Mouse (Mus musculus): ENCODE data around the gene Chrm3.
"Not testable (repeated sequence)": the region's sequence is repeated elsewhere in the genome, so short reads cannot be mapped to it uniquely, and the experiment has no call there.

Gene Chrm3

DNA sequence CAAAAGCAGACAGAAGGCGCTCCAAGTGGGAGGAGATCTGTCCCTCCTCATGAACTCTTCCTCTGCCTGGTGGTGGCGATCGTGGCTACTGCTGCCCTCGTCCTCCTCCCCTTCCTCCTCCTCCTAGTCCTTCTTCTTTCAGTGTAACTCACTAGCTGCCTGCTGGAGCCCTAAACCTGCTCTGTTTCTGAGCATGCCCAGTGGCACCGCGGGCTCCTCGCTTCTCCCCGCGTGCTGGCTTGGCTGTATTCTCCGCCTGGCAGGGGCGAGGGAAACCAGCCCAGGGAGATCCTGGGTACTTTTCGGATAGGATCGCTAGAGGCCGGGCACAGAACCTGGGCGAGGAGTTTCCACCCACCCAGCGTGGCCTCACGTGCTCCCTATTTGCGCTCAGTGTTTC, at the start of gene Chrm3:
Gene Chrm3, minus strand, starts transcription at position 71 of the 400 bp plus-strand sequence.
- DNase-seq (ENCODE audit: low spot score) = no peak

DNA sequence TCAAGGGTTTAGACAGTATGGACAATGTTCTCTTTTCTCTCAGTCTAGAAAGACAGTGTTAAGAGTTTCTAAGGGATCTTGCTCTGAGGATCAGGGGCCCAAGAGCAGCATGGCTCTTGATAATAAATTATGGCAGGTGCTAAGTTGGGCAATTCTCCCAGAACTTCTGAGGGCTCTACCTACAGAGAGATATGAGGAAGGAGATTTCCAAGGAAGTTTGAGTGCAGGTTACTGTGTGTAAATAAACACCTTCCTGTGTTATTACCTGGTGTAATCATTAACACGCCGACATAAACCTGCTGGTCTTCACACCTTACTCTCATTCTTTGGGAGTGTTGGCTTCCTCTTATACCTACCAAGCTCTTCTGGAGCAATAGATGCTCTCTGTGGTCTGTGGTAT, 33.7 kb upstream of the Chrm3 start:
- DNase-seq (ENCODE audit: low spot score) = no peak

DNA sequence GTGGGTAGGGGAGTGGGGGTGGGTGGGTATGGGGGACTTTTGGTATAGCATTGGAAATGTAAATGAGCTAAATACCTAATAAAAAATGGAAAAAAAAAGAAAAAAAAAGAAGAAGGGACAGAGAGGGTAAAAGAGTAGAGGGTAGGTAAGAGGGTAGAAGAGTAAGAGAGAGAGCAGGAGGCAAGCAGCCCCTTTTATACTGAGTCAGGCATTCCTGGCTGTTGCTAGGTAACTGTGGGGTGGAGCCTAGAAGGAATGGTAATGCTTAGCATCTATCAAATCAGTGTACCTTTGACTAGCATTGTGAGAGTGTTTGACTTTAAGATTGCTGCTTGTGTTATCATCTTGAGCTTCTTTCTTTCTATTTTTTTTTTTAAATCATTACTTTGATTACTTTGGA, 14.8 kb upstream of the Chrm3 start:
- not testable (repeated sequence) for DNase-seq (ENCODE audit: low spot score)

DNA sequence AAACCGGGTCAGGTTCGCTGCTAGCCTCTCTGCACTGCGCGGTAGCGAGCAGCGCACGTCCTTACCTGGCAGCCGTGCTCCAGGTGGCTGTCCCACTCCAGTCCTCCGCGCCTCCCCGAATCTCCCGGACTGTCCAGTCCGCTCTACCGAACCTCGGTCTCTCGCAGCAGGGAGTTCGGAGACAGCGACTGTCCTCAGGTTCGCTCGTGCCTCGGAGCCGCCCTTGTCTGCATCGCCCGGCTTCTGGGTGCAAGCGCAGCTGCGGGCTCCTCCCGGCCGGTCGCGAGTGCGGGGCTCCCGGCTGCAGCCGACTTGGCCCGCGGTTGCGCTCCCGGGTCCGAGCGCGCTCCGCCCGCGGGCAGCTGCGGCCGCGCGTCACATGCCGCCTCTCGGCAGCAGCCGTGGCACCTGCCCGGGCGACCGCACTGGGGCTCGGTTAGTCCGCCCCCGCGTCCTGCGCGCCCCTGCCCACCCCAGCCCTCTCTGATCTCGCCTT, 400 bp downstream of the Chrm3 start:
- DNase-seq (ENCODE audit: low spot score) = no peak

DNA sequence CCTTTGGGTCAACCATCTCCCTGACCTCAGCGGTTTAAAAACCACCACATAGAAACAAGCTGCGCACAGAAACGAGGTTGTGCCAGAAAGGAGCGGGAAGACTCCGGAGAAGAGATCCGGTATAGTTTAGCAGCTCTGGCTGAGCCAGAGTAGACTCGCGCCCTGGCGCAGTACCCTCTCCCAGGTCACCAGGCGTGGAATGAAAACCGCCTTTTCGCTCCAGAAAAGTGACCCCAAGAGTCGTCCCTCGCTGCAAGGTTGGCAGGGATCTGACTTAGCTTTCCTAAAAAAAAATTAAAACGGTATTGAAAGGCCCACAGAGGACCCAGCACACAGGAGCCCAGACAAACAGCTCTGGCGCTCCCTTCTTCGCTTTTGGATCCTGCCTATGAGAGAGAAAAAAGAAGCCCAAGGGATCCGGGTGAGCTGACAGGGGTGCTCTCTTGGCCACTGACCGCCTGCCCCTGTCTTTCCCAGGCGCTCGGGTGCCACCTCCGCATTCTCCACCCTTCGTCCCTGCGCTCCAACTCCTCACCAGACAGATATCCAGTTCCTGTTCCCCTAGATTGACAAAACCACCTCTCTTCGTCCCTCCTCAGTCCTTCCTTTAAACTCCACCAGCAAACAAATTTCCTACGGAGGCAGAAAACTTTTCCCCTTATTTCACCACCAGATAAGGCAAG, 990 bp downstream of the Chrm3 start:
- no peak for DNase-seq (ENCODE audit: low spot score)

GRCm38 (mm10) chr13:10355796-10356195, 4.9 kb downstream of the Chrm3 start:
- DNase-seq (ENCODE audit: low spot score) = no peak

- no peak for DNase-seq (ENCODE audit: low spot score)
These were observed 5.6 kb downstream of the Chrm3 start for GRCm38 (mm10) chr13:10354885-10355575.

GRCm38 (mm10) chr13:10352141-10352540, 8.5 kb downstream of the Chrm3 start:
- no peak for DNase-seq (ENCODE audit: low spot score)

- no peak for DNase-seq (ENCODE audit: low spot score)
These were observed 16.3 kb downstream of the Chrm3 start for GRCm38 (mm10) chr13:10344362-10344761.

GRCm38 (mm10) chr13:10335558-10335957, 25.1 kb downstream of the Chrm3 start:
- DNase-seq (ENCODE audit: low spot score) = no peak

DNA sequence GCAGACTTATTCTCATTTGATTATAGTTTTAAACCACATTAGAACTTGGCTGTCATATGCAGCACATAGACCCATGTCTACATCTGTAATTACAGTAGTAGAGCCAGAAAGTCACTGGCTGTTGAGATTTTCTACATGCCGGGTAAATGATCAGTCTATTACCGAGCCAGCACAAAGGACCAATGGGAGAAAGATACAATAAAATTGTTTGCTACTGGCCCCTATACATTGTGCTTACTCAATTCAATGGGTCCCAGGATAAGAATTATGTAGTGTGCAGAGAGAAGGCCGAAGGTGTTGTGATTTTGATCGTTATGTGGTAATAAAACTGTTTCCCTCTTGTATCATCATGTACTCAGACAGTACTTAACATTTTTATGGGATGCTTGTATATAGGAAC, 27.9 kb downstream of the Chrm3 start:
- DNase-seq (ENCODE audit: low spot score) = no peak

- no peak for DNase-seq (ENCODE audit: low spot score)
These were observed 50.8 kb downstream of the Chrm3 start for GRCm38 (mm10) chr13:10309811-10310210.

DNA sequence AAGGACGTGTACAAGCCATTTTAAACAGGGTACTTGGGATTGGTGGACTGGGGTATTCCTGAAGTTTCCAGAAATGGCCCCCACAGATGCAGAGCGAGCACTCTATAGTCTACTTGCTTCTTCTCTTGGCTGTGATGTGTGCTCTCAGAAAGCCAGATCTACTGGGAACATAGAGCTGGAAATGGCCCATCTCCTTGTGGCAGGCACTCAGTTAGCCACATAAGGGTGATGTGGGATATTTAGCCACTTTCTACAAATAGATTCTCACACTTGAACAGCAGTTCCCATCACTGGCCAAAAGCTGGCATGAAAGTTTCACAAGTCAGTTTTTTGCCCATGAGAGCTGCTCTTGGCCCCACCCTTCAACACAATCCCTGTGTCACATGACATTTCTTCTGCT, 65.5 kb downstream of the Chrm3 start:
- DNase-seq (ENCODE audit: low spot score) = no peak

DNA sequence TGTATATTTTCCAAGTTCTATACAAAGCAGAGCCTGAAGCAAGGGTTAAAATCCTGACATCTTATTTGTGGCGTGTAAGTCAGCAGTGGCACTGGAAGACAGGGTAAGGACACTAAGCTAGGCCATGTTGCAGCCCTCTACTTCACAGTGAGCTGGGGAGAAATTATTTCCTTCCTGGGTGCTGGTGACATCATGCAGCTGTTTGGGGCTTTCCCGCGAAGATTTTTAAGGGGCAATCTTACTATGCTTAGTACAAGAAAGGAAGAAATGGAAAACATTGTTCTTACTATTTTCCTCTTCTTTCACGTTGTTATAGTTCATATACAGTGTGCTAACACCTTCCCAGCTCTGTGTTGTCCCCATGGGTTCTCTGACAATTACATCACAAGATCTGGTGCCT, 76.3 kb downstream of the Chrm3 start:
- no peak for DNase-seq (ENCODE audit: low spot score)

DNA sequence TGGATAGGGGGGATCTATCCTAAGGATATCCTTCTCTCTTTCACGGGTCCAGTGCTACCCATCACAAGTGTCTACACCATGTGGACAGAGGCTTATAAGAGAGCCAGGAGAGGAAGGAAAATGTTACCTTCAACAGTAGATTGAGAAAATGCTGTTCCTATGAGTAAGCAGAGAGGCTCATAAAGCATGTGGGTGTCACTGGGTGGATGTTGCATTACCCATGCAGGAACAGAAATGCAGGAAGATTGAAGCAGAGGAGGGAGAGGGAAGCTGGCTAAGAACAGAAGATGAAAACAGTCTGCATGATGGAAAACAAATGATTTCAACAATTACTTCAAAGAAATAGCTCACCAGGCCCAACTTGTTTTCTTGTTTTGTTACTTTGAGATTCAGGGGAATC, 85.7 kb downstream of the Chrm3 start:
- no peak for DNase-seq (ENCODE audit: low spot score)

DNA sequence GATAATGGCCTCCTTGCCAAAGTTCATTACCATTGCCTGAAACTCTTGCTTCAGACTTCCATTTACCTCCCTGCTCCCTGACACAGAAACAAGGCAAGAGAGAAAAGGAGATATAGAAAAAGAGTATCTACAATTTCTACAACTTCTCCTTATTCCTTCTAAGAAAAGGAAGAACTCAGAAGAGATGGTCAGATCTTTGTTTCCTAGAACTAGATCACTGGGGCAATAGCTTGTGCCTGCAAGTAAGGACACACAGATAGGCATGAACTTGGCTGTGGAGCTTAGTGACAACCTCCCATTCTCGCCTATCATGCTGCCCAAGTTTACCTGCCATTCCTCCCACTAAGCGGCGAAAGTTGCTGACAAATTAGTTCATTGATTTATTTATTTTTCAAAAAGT, 96.9 kb downstream of the Chrm3 start:
- no peak for DNase-seq (ENCODE audit: low spot score)

DNA sequence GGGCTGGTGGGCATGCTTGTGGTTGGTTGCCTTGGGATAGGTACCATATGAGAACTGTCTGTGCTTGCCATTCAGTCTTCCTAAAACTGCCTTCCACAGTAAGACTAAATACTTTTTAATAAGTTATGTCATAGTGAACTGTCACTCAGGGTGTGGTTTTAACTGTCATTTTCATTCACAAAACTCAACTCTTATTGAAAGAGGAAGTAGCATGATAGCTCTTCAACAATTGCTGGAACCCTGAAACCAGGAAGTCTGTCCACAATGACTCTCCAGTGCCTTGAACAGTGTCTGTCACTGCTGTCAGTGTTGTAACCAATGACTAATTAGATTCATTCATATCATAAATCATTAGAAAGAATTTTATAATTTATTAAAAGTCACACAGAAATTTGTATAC, 107.6 kb downstream of the Chrm3 start:
- DNase-seq (ENCODE audit: low spot score) = no peak

DNA sequence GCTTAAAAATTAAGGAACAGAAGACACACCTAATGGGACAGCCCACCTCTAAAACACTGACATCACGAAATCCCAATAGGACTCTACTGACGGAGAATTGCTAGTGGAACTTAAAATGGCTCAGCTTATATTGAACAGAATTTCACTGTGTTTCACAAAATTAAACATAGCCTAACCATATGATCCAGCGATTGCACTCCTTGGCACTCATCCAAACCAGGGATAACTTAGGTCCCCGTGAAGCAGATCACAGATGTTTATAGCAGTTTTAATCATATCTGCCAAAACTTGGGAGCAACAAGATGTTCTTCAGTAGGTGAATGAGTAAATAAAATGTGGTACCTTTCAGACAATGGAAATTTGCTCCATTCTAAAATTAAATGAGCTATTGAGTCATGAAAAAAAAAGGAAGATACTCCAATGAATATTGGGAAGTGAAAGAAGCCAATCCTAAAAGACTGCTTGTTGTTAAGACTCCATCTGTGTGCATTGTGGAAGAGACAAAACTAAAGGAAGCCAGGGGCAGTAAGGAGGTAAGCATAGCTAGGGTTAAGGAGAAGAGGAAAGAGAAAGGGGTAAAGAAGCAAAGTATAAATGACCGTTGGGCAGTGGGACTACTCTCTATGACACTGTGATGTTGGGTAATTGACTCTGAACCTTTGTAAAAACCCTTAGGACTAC, 109.0 kb downstream of the Chrm3 start:
- no peak for DNase-seq (ENCODE audit: low spot score)

- no peak for DNase-seq (ENCODE audit: low spot score)
These were observed 116.2 kb downstream of the Chrm3 start for GRCm38 (mm10) chr13:10244243-10244998.

DNA sequence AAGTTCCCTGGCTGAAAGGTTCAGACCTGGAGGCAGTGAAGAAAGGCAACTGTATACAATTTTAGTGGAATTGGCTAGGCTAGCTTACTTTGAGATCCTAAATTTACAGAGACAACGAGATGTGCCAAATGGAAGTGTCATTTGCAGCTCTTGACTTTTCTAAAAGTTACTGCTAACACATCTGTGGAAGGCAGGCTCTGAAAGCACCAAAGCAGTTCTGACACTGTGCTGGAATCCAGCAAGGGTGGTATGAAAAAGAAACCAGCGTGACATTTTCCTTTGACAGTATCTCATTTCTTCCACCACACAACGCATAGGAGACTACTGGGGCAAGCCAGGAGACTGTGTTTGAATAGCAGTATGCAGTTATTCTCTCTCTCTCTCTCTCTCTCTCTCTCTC, 120.4 kb downstream of the Chrm3 start:
- DNase-seq (ENCODE audit: low spot score) = no peak

GRCm38 (mm10) chr13:10239825-10240224, 120.8 kb downstream of the Chrm3 start:
- DNase-seq (ENCODE audit: low spot score) = no peak

DNA sequence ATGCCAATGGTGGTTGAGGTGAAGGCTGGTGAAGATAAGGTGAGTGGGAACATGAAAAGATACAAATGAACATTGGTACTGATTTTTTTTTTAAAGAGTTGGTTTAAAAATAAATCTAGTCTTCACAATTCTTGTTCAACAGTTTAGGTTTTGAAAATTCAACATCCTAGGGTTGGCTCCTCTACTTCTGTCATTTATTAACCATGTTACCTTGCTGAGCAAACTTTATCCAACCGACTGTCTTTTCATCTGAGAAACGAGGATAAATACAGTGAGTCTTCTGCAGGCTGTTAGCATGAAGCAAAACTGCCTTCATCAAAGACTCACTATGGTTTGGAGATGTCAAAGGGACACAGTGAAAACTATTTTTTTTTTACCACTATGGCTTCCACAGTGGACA, 123.0 kb downstream of the Chrm3 start:
- DNase-seq (ENCODE audit: low spot score) = no peak
